Mouse (Mus musculus) induced T-regulatory cell, adult 2 months (primary cell): ENCODE data around the gene Inpp5k.

Source experiments
- DNase-seq: peaks from one replicate; pipeline ENCODE4 v3.0.0-alpha.2; 2012; ENCODE audit warnings: low read depth

The Inpp5k gene

GRCm38 (mm10) chr11:75620136-75620780 is 10.5 kb upstream of the Inpp5k start:
- no peak for DNase-seq

GRCm38 (mm10) chr11:75621426-75621825 is 9.4 kb upstream of the Inpp5k start:
- DNase-seq = no peak

GRCm38 (mm10) chr11:75622588-75623329 is 8.0 kb upstream of the Inpp5k start:
- no peak for DNase-seq

GRCm38 (mm10) chr11:75624102-75624554 is 6.7 kb upstream of the Inpp5k start:
- DNase-seq = no peak

GRCm38 (mm10) chr11:75625820-75626219 is 5.0 kb upstream of the Inpp5k start:
- no peak for DNase-seq

- DNase-seq = no peak
Measured at GRCm38 (mm10) chr11:75630098-75630497, 690 bp upstream of the Inpp5k start.

GRCm38 (mm10) chr11:75631561-75632225 is 905 bp downstream of the Inpp5k start:
- peak; percentile 70 for DNase-seq

GRCm38 (mm10) chr11:75632921-75633320 is 2.1 kb downstream of the Inpp5k start:
- DNase-seq = no peak

GRCm38 (mm10) chr11:75634801-75635200 is 4.0 kb downstream of the Inpp5k start:
- no peak for DNase-seq

- no peak for DNase-seq
Measured at GRCm38 (mm10) chr11:75635315-75635714, 4.5 kb downstream of the Inpp5k start.

GRCm38 (mm10) chr11:75643323-75643722 is 12.5 kb downstream of the Inpp5k start:
- DNase-seq = no peak

GRCm38 (mm10) chr11:75644684-75645083 is 13.9 kb downstream of the Inpp5k start:
- DNase-seq = no peak

GRCm38 (mm10) chr11:75647681-75648211 is 17.0 kb downstream of the Inpp5k start:
- DNase-seq = no peak

- no peak for DNase-seq
Measured at GRCm38 (mm10) chr11:75649155-75649561, 18.4 kb downstream of the Inpp5k start.

GRCm38 (mm10) chr11:75650311-75650710 is 19.5 kb downstream of the Inpp5k start, which contains the start of gene Myo1c:
Myo1c (plus strand) TSS chr11:75650504.
- no peak for DNase-seq

- no peak for DNase-seq
Measured at GRCm38 (mm10) chr11:75650958-75651425, 20.2 kb downstream of the Inpp5k start.

- peak; percentile 84 for DNase-seq
Measured at GRCm38 (mm10) chr11:75651426-75652221, 20.8 kb downstream of the Inpp5k start.

- peak; percentile 76 for DNase-seq
Measured at GRCm38 (mm10) chr11:75652222-75652941, 21.6 kb downstream of the Inpp5k start.

- DNase-seq = no peak
Measured at GRCm38 (mm10) chr11:75652942-75653684, 22.3 kb downstream of the Inpp5k start.

- peak; percentile 86 for DNase-seq
Measured at GRCm38 (mm10) chr11:75653781-75654470, 23.1 kb downstream of the Inpp5k start.
